Mouse (Mus musculus) mesoderm, embryonic 11.5 days (tissue): ENCODE measurements around the gene Tanc2.

Source experiments
- DNase-seq: peaks from one replicate; pipeline ENCODE4 v3.0.0-alpha.2; 2012; ENCODE audit warnings: low read depth, low spot score

The Tanc2 gene

GRCm38 (mm10) chr11:105952111-105952510 lies 362.3 kb downstream of the Tanc2 start:
- no peak for DNase-seq

DNA sequence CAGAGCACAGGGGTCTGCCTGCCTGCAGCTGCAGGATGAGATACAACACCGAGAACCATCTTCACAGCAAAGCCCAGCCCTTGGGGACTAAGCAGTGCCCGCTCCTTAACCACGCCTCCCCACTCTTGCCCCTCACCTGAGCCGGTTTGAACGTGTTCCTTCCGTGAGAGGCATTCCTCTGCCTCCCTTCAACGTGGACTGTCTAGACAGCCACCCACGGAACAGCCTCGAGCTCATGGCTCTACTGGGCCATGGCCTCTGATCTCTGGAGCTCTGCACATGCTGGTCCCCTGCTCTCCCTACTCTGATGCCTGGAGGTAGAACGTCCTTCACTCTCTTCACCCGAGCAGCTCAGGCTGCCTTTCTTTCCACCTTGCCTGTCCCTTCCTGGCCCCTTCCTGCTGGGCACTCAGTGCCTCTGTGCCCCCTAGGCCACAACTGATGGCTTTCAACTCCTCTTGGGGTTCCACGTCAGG lies 363.2 kb downstream of the Tanc2 start, which contains the start of gene Cyb561:
Gene Cyb561 (minus strand): TSS at position 426 of the 476 bp plus-strand sequence.
- DNase-seq = no peak

- no peak for DNase-seq
Observed at GRCm38 (mm10) chr11:105953402-105953801, 363.6 kb downstream of the Tanc2 start.

DNA sequence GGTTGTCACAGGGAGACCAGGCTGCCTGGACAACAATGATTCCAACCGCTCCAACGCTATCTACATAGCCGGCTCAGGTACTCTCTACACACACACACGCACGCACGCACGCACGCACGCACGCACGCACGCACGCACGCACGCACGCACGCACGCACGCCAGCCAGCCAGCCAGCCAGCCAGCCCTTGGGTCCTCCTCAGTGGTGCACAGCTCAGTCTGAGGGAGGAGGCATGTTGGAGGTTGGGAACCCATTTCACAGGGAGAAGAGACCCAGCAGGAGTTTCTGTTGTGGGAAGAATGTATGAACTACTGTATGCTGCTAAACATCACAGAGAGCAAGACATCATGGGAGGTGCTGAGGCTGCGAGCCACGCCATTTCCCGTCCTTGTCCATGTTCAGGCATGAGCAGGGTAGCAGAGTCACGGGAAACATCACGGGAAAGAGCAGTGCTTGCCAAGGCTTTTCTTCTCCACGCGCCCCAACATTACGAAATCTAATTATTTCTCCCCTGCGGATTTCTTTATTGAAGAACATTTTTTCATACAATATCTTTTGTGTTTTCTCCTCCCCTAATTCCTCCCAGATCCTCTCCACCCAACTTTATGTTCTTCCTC lies 366.1 kb downstream of the Tanc2 start:
- no peak for DNase-seq

DNA sequence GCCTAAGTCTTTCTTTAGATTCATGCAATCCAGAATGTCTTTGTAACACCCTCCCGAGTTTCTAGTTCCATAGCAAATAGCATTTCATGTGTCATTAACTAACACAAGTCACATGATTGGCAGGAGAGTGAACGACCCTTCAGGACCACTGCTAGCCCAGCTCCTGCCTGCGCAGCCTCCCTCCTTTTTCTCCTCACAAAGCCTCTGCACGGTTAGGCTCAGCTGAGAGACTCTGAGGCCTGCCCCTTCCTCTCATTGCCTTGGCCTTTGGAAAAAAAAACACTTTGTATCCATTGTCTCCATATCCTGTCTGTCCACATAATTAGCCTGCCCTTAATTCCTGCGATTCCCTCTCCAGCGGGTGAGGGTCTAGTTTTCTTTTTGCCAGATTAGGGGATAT lies 367.7 kb downstream of the Tanc2 start:
- DNase-seq = no peak

DNA sequence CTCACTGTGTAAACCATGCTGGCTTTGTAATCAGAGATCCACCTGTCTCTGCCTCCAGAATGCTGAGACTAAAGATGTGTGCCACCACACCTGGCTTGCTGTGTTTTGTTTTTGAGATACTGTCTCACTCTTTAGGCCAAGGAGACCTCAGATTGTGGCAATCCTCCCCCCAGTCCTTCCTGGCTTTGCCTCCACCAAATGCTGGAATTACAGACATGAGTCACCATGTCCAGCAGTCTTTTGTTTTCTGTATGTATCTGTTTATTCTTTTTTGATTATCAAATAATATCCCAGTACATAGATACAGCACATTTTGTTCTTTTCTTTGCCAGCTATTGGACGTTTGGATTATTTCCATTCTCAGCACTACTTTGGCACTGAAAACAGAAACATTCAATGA lies 368.8 kb downstream of the Tanc2 start:
- DNase-seq = no peak

- no peak for DNase-seq
Observed at GRCm38 (mm10) chr11:105959355-105959754, 369.6 kb downstream of the Tanc2 start.

DNA sequence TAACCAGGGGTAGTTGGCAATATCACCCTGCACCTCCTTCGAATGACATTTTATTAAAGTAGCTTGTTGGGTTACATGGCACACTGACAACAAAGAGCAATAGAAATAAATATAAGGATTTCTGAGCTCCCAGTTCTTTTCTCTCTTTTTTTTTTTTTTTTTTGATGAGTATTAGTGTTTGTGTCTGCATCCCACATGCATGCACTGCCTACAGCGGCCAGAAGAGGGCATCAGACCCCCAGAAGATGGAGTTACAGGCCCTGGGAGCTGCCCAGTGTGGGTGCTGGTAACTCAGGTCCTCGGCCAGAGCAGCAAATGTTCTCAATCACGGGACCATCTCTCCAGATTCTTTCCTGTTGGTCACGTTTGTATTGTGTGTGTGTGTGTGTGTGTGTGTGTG lies 374.9 kb downstream of the Tanc2 start:
- peak; percentile 37 for DNase-seq

- no peak for DNase-seq
Observed at GRCm38 (mm10) chr11:105966288-105966687, 376.5 kb downstream of the Tanc2 start.

DNA sequence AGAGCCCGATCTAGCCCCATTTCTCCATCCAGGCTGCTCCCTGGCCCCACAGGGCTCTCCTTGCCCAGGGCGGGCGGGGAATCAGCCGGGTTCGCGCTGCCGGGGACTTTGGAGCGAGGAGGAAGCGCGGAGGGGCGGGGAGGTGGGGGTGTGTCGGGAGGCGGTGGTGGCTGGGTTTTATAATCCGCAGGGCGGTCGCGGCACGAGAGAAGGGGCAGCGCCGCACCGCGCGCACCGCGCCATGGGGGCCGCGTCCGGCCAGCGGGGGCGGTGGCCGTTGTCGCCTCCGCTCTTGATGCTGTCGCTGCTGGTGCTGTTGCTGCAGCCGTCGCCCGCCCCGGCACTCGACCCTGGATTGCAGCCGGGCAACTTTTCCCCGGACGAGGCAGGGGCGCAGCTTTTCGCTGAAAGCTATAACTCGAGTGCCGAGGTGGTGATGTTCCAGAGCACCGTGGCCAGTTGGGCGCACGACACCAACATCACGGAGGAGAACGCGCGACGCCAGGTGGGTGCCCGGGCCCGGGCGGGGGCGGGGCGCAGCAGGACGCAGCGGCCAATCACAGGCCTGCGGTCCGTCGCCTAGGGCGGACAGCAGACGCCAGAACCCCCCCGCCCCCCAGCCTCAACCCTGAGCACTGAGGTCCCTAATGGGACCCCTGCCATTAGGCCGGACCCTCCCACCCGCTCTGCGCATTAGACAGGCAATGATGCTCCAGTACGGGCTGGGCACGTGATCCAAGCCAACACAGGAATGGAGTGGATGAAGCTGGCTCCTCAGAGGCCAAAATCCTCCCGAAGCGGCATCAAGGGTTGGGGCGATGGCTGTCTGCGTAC lies 378.2 kb downstream of the Tanc2 start, which contains the start of gene Ace:
Gene Ace (plus strand): TSS at position 205 of the 834 bp plus-strand sequence.
- peak; percentile 34 for DNase-seq

DNA sequence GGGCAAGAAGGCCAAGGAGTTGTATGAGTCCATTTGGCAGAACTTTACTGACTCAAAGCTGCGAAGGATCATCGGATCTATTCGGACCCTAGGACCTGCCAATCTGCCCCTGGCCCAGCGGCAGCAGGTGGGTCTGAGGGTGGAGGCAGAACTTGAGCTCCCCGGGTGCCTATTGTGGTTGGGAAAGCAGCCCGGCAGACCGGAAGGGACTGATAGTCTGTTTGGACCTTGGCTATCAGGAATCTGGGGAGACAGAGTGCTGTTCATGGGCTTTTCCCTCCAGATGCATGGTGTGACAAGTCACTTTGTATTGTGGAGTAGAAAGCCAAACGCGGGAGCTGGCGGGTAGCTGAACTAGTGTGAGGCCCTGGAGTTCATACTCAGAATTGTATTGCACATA lies 379.2 kb downstream of the Tanc2 start:
- no peak for DNase-seq

DNA sequence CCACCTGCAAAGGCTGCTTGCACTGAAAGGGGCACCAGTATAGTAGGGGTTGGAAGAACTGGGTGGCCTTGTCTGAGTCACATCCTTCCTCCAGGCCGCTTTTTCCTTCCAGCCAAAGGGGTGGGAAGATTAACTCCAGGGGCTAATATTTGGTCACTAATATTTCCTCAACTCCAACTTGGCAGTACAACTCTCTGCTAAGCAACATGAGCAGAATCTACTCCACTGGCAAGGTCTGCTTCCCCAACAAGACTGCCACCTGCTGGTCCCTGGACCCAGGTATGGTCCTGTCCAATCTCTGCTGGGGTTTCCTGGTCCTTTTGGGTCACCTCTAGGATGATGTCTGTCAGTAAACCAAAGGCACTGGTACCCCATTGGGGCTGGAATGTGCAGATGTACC lies 379.7 kb downstream of the Tanc2 start:
- no peak for DNase-seq

GRCm38 (mm10) chr11:105974593-105974992 lies 384.8 kb downstream of the Tanc2 start:
- no peak for DNase-seq

DNA sequence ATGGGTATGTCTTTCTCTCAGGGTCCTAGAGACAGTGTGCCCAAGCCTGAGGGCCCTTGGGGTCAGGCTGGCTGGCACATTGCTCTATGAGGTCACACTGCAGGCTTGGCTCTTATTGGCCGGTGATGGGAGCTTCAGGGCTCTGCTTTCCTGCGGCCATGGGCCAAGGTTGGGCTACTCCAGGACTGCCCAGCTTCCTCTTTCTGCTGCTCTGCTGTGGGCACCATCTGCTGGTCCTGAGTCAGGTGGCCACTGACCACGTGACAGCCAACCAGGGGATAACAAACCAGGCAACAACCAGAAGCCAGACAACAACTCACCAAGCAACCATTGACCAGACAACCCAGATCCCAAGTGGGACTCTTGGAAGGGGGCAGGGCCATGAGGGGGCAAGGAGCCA lies 385.3 kb downstream of the Tanc2 start:
- no peak for DNase-seq

DNA sequence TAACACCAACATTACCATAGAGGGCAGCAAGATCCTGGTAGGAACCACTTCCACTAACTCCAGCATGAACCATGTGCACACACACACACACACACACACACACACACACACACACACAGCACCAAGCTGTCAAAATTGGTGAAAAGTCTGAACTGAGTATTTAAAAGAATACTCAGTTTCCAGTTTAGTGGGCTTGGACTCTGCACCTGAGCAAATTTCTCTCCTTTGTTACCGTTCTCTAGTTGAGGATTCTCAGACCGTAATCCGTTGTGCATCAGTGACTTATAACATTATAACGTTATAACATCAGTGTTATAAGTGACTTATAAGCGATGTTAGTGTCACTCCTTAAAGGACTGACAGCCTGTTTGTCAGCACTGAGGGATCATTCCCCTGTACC lies 385.9 kb downstream of the Tanc2 start:
- DNase-seq = no peak

- no peak for DNase-seq
Observed at GRCm38 (mm10) chr11:105978232-105978631, 388.4 kb downstream of the Tanc2 start.

- DNase-seq = no peak
Observed at GRCm38 (mm10) chr11:105978634-105979033, 388.8 kb downstream of the Tanc2 start.
